Mouse (Mus musculus) lung, embryonic 15.5 days (tissue): Measurements from ENCODE around the gene Inafm1. TPM values are rescaled to one million over a fixed set of nuclear protein-coding genes. Genes with fewer than 3 reads are reported as not detected.
"Not testable (repeated sequence)": the region's sequence is repeated elsewhere in the genome, so short reads cannot be mapped to it uniquely, and the experiment has no call there.

Experiments
- ATAC-seq: fragments of 200-750 bp; cut with Nextera tagmentation; 2 replicates; pipeline ENCODE4 v1.8.0; 2017; ENCODE audit warnings: moderate number of reproducible peaks, borderline replicate concordance; ENCODE audit not compliant: low FRiP score, low TSS enrichment; ENCODE audit errors: extremely low read depth
- H3K27ac ChIP-seq: fragments of 300-500 bp; sonication (generic); 2 replicates; pipeline ENCODE4 v1.5.1; 2015; ENCODE audit warnings: moderate library complexity, mild to moderate bottlenecking, inconsistent platforms
- H3K27me3 ChIP-seq: fragments of 300-500 bp; sonication (generic); 2 replicates; pipeline ENCODE4 v1.6.1; 2015; ENCODE audit warnings: inconsistent platforms
- H3K36me3 ChIP-seq: fragments of 300-500 bp; sonication (generic); 2 replicates; pipeline ENCODE4 v1.6.1; 2015; ENCODE audit warnings: inconsistent platforms
- H3K4me1 ChIP-seq: fragments of 300-500 bp; sonication (generic); 2 replicates; pipeline ENCODE4 v1.6.1; 2015; ENCODE audit warnings: inconsistent platforms
- H3K4me2 ChIP-seq: fragments of 300-500 bp; sonication (generic); 2 replicates; pipeline ENCODE4 v1.6.1; 2015; ENCODE audit warnings: inconsistent platforms, mild to moderate bottlenecking, moderate library complexity
- H3K4me3 ChIP-seq: fragments of 300-500 bp; sonication (generic); 2 replicates; pipeline ENCODE4 v1.5.1; 2015; ENCODE audit warnings: mild to moderate bottlenecking, inconsistent platforms
- H3K9ac ChIP-seq: fragments of 300-500 bp; sonication (generic); 2 replicates; pipeline ENCODE4 v1.6.1; 2015; ENCODE audit warnings: inconsistent platforms
- H3K9me3 ChIP-seq: fragments of 300-500 bp; sonication (generic); 2 replicates; pipeline ENCODE4 v1.6.1; 2016; ENCODE audit warnings: inconsistent platforms
- WGBS: fragments of 180-500 bp; shearing (Covaris S2); methylation state at CpG from one replicate; pipeline ENCODE4 v1.1.7; 2015; 5-methylcytosine and 5-hydroxymethylcytosine counted together
- polyA plus RNA-seq: library from polyadenylated mRNA; unstranded; fragments of >200 nt; fragmentation: Nextera tagmentation; extraction: Ambion mirVana; gene quantifications from 2 replicates; pipeline ENCODE4 v1.2.1, GENCODE M21; 2015

Gene Inafm1
- polyA plus RNA-seq, 1 experiment from 2014 or later: 16.4 TPM

GRCm38 (mm10) chr7:16280721-16281120 lies 7.3 kb upstream of the Inafm1 start:
- no peaks in the 10 kb centered on the region for H3K27me3 ChIP-seq
- WGBS: 84% methylated on average over 11 of the region's 11 CpGs
- H3K27ac ChIP-seq: no peak overlapping the region
- H3K4me3 ChIP-seq: no peak overlapping the region
- H3K4me2 ChIP-seq: no peak overlapping the region
- no peaks in the 10 kb centered on the region for H3K9me3 ChIP-seq
- H3K36me3 ChIP-seq: peaks cover 77% of the 10 kb centered on the region
- no peak for ATAC-seq
- H3K9ac ChIP-seq: no peak overlapping the region
- peaks cover 12% of the 10 kb centered on the region; the same call in 1 of the 2 replicates for H3K4me1 ChIP-seq

GRCm38 (mm10) chr7:16274922-16275890 lies 1.8 kb upstream of the Inafm1 start:
- Histone ChIP-seq H3K4me2 (no peak overlapping the region), H3K27ac (no peak overlapping the region), H3K9me3 (no peaks in the 10 kb centered on the region), H3K9ac (no peak overlapping the region), H3K36me3 (peaks cover 46% of the 10 kb centered on the region), H3K27me3 (no peaks in the 10 kb centered on the region), H3K4me3 (no peak overlapping the region), H3K4me1 (peaks cover 27% of the 10 kb centered on the region)
- 80% methylated on average over 10 of the region's 10 CpGs for WGBS
- ATAC-seq: no peak

- 2% methylated on average over 18 of the region's 18 CpGs for WGBS
- Histone ChIP-seq H3K4me3 (peak overlapping the region; percentile 83), H3K9ac (peak overlapping the region; percentile 47), H3K27ac (peak overlapping the region; percentile 94), H3K4me1 (peaks cover 27% of the 10 kb centered on the region), H3K4me2 (peak overlapping the region; percentile 95), H3K9me3 (no peaks in the 10 kb centered on the region), H3K27me3 (no peaks in the 10 kb centered on the region), H3K36me3 (peaks cover 35% of the 10 kb centered on the region)
- peak; percentile 75 for ATAC-seq
Observed at GRCm38 (mm10) chr7:16273766-16274140, 336 bp upstream of the Inafm1 start.

GRCm38 (mm10) chr7:16272681-16273080 lies 736 bp downstream of the Inafm1 start:
- Histone ChIP-seq H3K27me3 (no peaks in the 10 kb centered on the region), H3K4me2 (peak overlapping the region; percentile 95), H3K4me3 (peak overlapping the region; percentile 83), H3K9ac (peak overlapping the region; percentile 84), H3K9me3 (no peaks in the 10 kb centered on the region), H3K27ac (peak overlapping the region; percentile 94), H3K4me1 (peaks cover 27% of the 10 kb centered on the region), H3K36me3 (peaks cover 27% of the 10 kb centered on the region)
- WGBS: under 1% methylated on average over 32 of the region's 46 CpGs
- peak; percentile 78 for ATAC-seq

- WGBS: 86% methylated on average over 1 of the region's 1 CpGs
- no peak overlapping the region for H3K27ac ChIP-seq
- H3K4me2 ChIP-seq: no peak overlapping the region
- H3K4me1 ChIP-seq: peaks cover 27% of the 10 kb centered on the region
- no peaks in the 10 kb centered on the region for H3K27me3 ChIP-seq
- no peak for ATAC-seq
- H3K36me3 ChIP-seq: peaks cover 12% of the 10 kb centered on the region
- no peak overlapping the region for H3K4me3 ChIP-seq
- H3K9ac ChIP-seq: no peak overlapping the region
- H3K9me3 ChIP-seq: no peaks in the 10 kb centered on the region
Observed at GRCm38 (mm10) chr7:16271139-16271538, 2.3 kb downstream of the Inafm1 start.

GRCm38 (mm10) chr7:16266593-16266992 lies 6.8 kb downstream of the Inafm1 start:
- H3K4me2 ChIP-seq, H3K9me3 ChIP-seq, H3K27me3 ChIP-seq, H3K27ac ChIP-seq, H3K4me1 ChIP-seq, H3K9ac ChIP-seq, H3K36me3 ChIP-seq, ATAC-seq, H3K4me3 ChIP-seq: not testable (repeated sequence)
- 74% methylated on average over 7 of the region's 7 CpGs for WGBS

- Histone ChIP-seq H3K36me3 (no peaks in the 10 kb centered on the region), H3K9ac (no peak overlapping the region), H3K27ac (no peak overlapping the region), H3K9me3 (no peaks in the 10 kb centered on the region), H3K4me3 (no peak overlapping the region), H3K27me3 (no peaks in the 10 kb centered on the region), H3K4me1 (no peaks in the 10 kb centered on the region), H3K4me2 (no peak overlapping the region)
- 82% methylated on average over 11 of the region's 11 CpGs for WGBS
- ATAC-seq: no peak
Observed at GRCm38 (mm10) chr7:16265856-16266255, 7.6 kb downstream of the Inafm1 start.

GRCm38 (mm10) chr7:16263843-16264242 lies 9.6 kb downstream of the Inafm1 start:
- no peak overlapping the region for H3K4me2 ChIP-seq
- no peaks in the 10 kb centered on the region for H3K9me3 ChIP-seq
- no peak overlapping the region for H3K27ac ChIP-seq
- no peaks in the 10 kb centered on the region for H3K4me1 ChIP-seq
- H3K36me3 ChIP-seq: no peaks in the 10 kb centered on the region
- 77% methylated on average over 5 of the region's 5 CpGs for WGBS
- H3K27me3 ChIP-seq: no peaks in the 10 kb centered on the region
- no peak overlapping the region for H3K9ac ChIP-seq
- no peak for ATAC-seq
- H3K4me3 ChIP-seq: no peak overlapping the region

GRCm38 (mm10) chr7:16263015-16263787 lies 10.2 kb downstream of the Inafm1 start:
- 27% methylated on average over 8 of the region's 8 CpGs for WGBS
- H3K9me3 ChIP-seq: no peaks in the 10 kb centered on the region

GRCm38 (mm10) chr7:16261097-16261496 lies 12.3 kb downstream of the Inafm1 start:
- no peaks in the 10 kb centered on the region for H3K27me3 ChIP-seq
- H3K9ac ChIP-seq: no peak overlapping the region
- H3K36me3 ChIP-seq: no peaks in the 10 kb centered on the region
- WGBS: 62% methylated on average over 1 of the region's 1 CpGs
- no peak overlapping the region for H3K27ac ChIP-seq
- no peak for ATAC-seq
- H3K9me3 ChIP-seq: no peaks in the 10 kb centered on the region
- H3K4me1 ChIP-seq: no peaks in the 10 kb centered on the region
- no peak overlapping the region for H3K4me3 ChIP-seq
- no peak overlapping the region for H3K4me2 ChIP-seq

More at GRCm38 (mm10) chr7:16263015-16263787, 10.2 kb downstream of the Inafm1 start:
- Histone ChIP-seq H3K4me3 (no peak overlapping the region), H3K36me3 (no peaks in the 10 kb centered on the region), H3K27ac (no peak overlapping the region), H3K4me2 (no peak overlapping the region), H3K9ac (no peak overlapping the region), H3K4me1 (no peaks in the 10 kb centered on the region), H3K27me3 (no peaks in the 10 kb centered on the region)
- ATAC-seq: no peak

GRCm38 (mm10) chr7:16259110-16259590 lies 14.3 kb downstream of the Inafm1 start, which contains the start of gene C5ar1:
C5ar1 (minus strand) TSS chr7:16259540.
- Histone ChIP-seq H3K27me3 (no peaks in the 10 kb centered on the region), H3K4me2 (no peak within 1 kb of the TSS), H3K9me3 (no peaks in the 10 kb centered on the region), H3K36me3 (no peaks in the 10 kb centered on the region), H3K9ac (no peak within 1 kb of the TSS), H3K27ac (no peak within 1 kb of the TSS), H3K4me1 (no peaks in the 10 kb centered on the region), H3K4me3 (no peak within 1 kb of the TSS)
- 86% methylated on average over 5 of the region's 5 CpGs for WGBS
- no peak for ATAC-seq

- Histone ChIP-seq H3K36me3 (no peaks in the 10 kb centered on the region), H3K9me3 (no peaks in the 10 kb centered on the region), H3K4me1 (no peaks in the 10 kb centered on the region), H3K27me3 (no peaks in the 10 kb centered on the region), H3K4me2 (no peak overlapping the region), H3K4me3 (no peak overlapping the region), H3K9ac (no peak overlapping the region), H3K27ac (no peak overlapping the region)
- 89% methylated on average over 11 of the region's 11 CpGs for WGBS
- no peak for ATAC-seq
Observed at GRCm38 (mm10) chr7:16257830-16258229, 15.6 kb downstream of the Inafm1 start.
